ENCODE assay signal across 14 mouse cellular contexts in the genomic region with DNA sequence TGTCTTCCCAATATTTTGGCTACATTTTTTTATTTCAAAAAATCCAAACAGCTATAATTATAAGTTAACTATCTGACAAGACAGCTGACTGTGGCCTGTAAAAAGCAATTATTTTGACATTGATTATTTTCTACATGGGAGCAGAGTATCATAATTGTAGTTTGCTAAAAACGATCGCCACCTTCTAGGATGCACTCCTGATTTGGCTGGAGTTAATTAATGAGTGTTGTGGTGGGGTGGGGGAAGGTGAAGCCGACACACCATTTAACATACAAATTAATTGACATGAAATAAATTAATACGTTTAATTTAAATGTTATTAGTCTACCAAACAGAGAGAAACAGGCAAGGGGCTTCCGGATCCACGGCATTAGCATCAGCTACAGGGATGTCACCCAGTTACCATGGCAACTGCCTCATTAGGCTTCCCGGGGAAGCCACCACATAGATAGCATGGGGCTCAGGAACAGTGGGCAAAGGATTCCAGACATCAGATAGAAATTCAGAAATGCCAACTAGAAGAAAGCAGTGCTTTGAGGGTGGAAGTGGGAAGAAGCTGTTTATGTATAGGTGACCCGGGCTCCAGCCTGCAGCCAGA.
A peak's percentile ranks its signal among the peaks of the same experiment; 100 is the strongest.
DNase-seq lines count a peak whose midpoint lies in the region; ATAC-seq and TF ChIP-seq lines count a peak whose summit lies in the region.
"Had no signal": no experiment of that assay in that cellular context is flagged by ENCODE, and none has a peak within 500 bp of the region (broad histone marks: within the 10 kb centered on the region; RNA-seq: fewer than 3 reads in every experiment).

No protein-coding gene starts in this region.

- H3K4me1 ChIP-seq in forebrain, postnatal 0 days (ENCODE audit: insufficient read depth) = peaks cover 15% of the 10 kb centered on the region
- peaks cover 16% of the 10 kb centered on the region for H3K4me1 ChIP-seq in midbrain, embryonic 12.5 days
- H3K4me1 ChIP-seq: liver, embryonic 15.5 days had no signal

- peak; percentile 73 for ATAC-seq in forebrain, postnatal 0 days
- ATAC-seq in midbrain, embryonic 12.5 days (ENCODE audit: low FRiP score, low read depth) = 0 out of 2 replicates have a peak, but pooled peaks have one; percentile 73
- ATAC-seq in megakaryocyte-erythroid progenitor cell, adult 5-6 weeks (replicated peaks; ENCODE audit: low FRiP score, low TSS enrichment, poor library complexity, severe bottlenecking) = no peak

- no peaks in the 10 kb centered on the region for H3K9me3 ChIP-seq in forebrain, postnatal 0 days (ENCODE audit: low read length)
- no peaks in the 10 kb centered on the region for H3K9me3 ChIP-seq in midbrain, embryonic 12.5 days
- H3K9me3 ChIP-seq: liver, embryonic 15.5 days had no signal

- no peak overlapping the region for H3K9ac ChIP-seq in forebrain, postnatal 0 days
- H3K9ac ChIP-seq in midbrain, embryonic 12.5 days (replicated peaks) = no peak overlapping the region
- H3K9ac ChIP-seq: liver, embryonic 15.5 days had no signal

- no peak overlapping the region for H3K4me2 ChIP-seq in forebrain, postnatal 0 days (ENCODE audit: low read depth)
- no peak overlapping the region for H3K4me2 ChIP-seq in midbrain, embryonic 12.5 days (replicated peaks)
- H3K4me2 ChIP-seq: liver, embryonic 15.5 days had no signal

- no peaks in the 10 kb centered on the region for H3K36me3 ChIP-seq in forebrain, postnatal 0 days (ENCODE audit: insufficient read depth)
- H3K36me3 ChIP-seq in midbrain, embryonic 12.5 days = no peaks in the 10 kb centered on the region
- H3K36me3 ChIP-seq: liver, embryonic 15.5 days had no signal

- WGBS in forebrain, postnatal 0 days = 16% methylated on average over 8 of the region's 8 CpGs
- WGBS in midbrain, embryonic 12.5 days = 46% methylated on average over 8 of the region's 8 CpGs

- H3K27ac ChIP-seq in forebrain, postnatal 0 days (ENCODE audit: low read depth, low read length) = peak overlapping the region; percentile 54
- peak overlapping the region; percentile 8; the same call in 1 of the 2 replicates for H3K27ac ChIP-seq in midbrain, embryonic 12.5 days (replicated peaks)
- H3K27ac ChIP-seq: liver, embryonic 15.5 days had no signal

- peak; percentile 64 to 76 for DNase-seq in right cerebral cortex, postnatal 10 days (ENCODE audit: low spot score in 2 of 2)
- no peak for DNase-seq in right cerebral cortex, postnatal 36 days (ENCODE audit: low spot score in 2 of 2)
- DNase-seq in forebrain, postnatal 0 days = peak; percentile 82
- peak; percentile 27 for DNase-seq in retina, postnatal 7 days (ENCODE audit: low read depth, low spot score)
- DNase-seq in cerebellum, adult 9-10 months = no peak
- DNase-seq in heart, adult 8-10 months (ENCODE audit: low spot score) = no peak
- DNase-seq: gastrocnemius, postnatal 36 days; kidney, postnatal 25 days; lung, postnatal 4 days; spleen, adult 18-20 months had no signal

- no peaks in the 10 kb centered on the region for H3K27me3 ChIP-seq in forebrain, postnatal 0 days (ENCODE audit: insufficient read depth, low read length)
- 0 out of 2 replicates have a peak, but pooled peaks cover 9% of the 10 kb centered on the region for H3K27me3 ChIP-seq in midbrain, embryonic 12.5 days
- H3K27me3 ChIP-seq: liver, embryonic 15.5 days had no signal

- no peak for TF ChIP-seq CTCF in forebrain, postnatal 0 days (IDR thresholded peaks at IDR 0.05; ENCODE audit: low read depth)

- H3K4me3 ChIP-seq in forebrain, postnatal 0 days (ENCODE audit: low read depth, low read length) = no peak overlapping the region
- H3K4me3 ChIP-seq in midbrain, embryonic 12.5 days = no peak overlapping the region
- H3K4me3 ChIP-seq: erythroblast, embryonic 14.5 days; liver, embryonic 15.5 days had no signal

Comparison
In these comparisons a context has a peak if more than half of its experiments do, and no peak if none do; other contexts are left out.
1. DNase-seq: peak in right cerebral cortex, postnatal 10 days (2 of 2), forebrain, postnatal 0 days (single experiment) and retina, postnatal 7 days (single experiment); none in right cerebral cortex, postnatal 36 days (0 of 2), cerebellum, adult 9-10 months (single experiment) and heart, adult 8-10 months (single experiment).